Mouse (Mus musculus) embryonic facial prominence, embryonic 14.5 days (tissue): ENCODE measurements at regions not wholly inside any gene's neighbourhood (a gene's known extent, or its start where the extent isn't known, plus 50 kb on each side); places are given as distances from the start of the nearest gene placed in this dataset.
"Not testable (repeated sequence)": the region's sequence is repeated elsewhere in the genome, so short reads cannot be mapped to it uniquely, and the experiment has no call there.

Source experiments
- ATAC-seq: fragments of 200-750 bp; cut with Nextera tagmentation; 2 replicates; pipeline ENCODE4 v1.8.0; 2017; ENCODE audit warnings: low read depth, moderate number of reproducible peaks, moderate TSS enrichment
- DNase-seq: peaks from one replicate; pipeline ENCODE4 v3.0.0-alpha.2; 2015; ENCODE audit warnings: low spot score
- H3K27ac ChIP-seq: fragments of 300-500 bp; sonication (generic); replicated peaks from 2 replicates; pipeline ENCODE4 v1.5.1; 2014; ENCODE audit warnings: low read depth, mild to moderate bottlenecking, low read length, moderate library complexity
- H3K27me3 ChIP-seq: fragments of 300-500 bp; sonication (generic); replicated peaks from 2 replicates; pipeline ENCODE4 v1.6.1; 2014; ENCODE audit warnings: low read length; ENCODE audit not compliant: control insufficient read depth, insufficient read depth
- H3K36me3 ChIP-seq: fragments of 300-500 bp; sonication (generic); 2 replicates; pipeline ENCODE4 v1.6.1; 2014; ENCODE audit warnings: low read length, mixed read lengths; ENCODE audit not compliant: control insufficient read depth, insufficient read depth
- H3K4me1 ChIP-seq: fragments of 300-500 bp; sonication (generic); 2 replicates; pipeline ENCODE4 v1.6.1; 2014; ENCODE audit warnings: antibody characterized with exemption, low read length; ENCODE audit not compliant: control insufficient read depth, insufficient read depth
- H3K4me2 ChIP-seq: fragments of 300-500 bp; sonication (generic); 2 replicates; pipeline ENCODE4 v1.6.1; 2014; ENCODE audit warnings: low read depth, mild to moderate bottlenecking, low read length, moderate library complexity, mixed read lengths
- H3K4me3 ChIP-seq: fragments of 300-500 bp; sonication (generic); 2 replicates; pipeline ENCODE4 v1.5.1; 2014; ENCODE audit warnings: low read depth, mild to moderate bottlenecking, low read length
- H3K9ac ChIP-seq: fragments of 300-500 bp; sonication (generic); 2 replicates; pipeline ENCODE4 v1.6.1; 2014; ENCODE audit warnings: low read depth, mild to moderate bottlenecking, low read length, moderate library complexity, mixed read lengths
- H3K9me3 ChIP-seq: fragments of 300-500 bp; sonication (generic); 2 replicates; pipeline ENCODE4 v1.6.1; 2016; ENCODE audit warnings: low read length; ENCODE audit not compliant: control insufficient read depth
- WGBS: fragments of 180-500 bp; shearing (Covaris S2); extraction: QIAGEN DNeasy Blood & Tissue Kit; methylation state at CpG from one replicate; pipeline ENCODE4 v1.1.7; 2014; 5-methylcytosine and 5-hydroxymethylcytosine counted together

- H3K36me3 ChIP-seq, result no peaks in the 10 kb centered on the region
- WGBS, result 70% methylated on average over 6 of the region's 6 CpGs
- H3K27me3 ChIP-seq, result no peaks in the 10 kb centered on the region
- ATAC-seq (no peak), DNase-seq (no peak)
- H3K9ac ChIP-seq, result no peak overlapping the region
- no peak overlapping the region for H3K27ac ChIP-seq
- H3K4me2 ChIP-seq, result no peak overlapping the region
- H3K4me1 ChIP-seq, result no peaks in the 10 kb centered on the region
- H3K9me3 ChIP-seq, result no peaks in the 10 kb centered on the region
- no peak overlapping the region for H3K4me3 ChIP-seq
These were observed 69.4 kb upstream of the Dph6 start for GRCm38 (mm10) chr2:114723971-114724666.

GRCm38 (mm10) chr2:114727197-114727596, 72.4 kb upstream of the Dph6 start:
- ATAC-seq (no peak), DNase-seq (no peak)
- H3K4me2 ChIP-seq, result no peak overlapping the region
- H3K27ac ChIP-seq, result no peak overlapping the region
- 74% methylated on average over 1 of the region's 1 CpGs for WGBS
- no peaks in the 10 kb centered on the region for H3K27me3 ChIP-seq
- H3K9ac ChIP-seq, result no peak overlapping the region
- H3K9me3 ChIP-seq, result no peaks in the 10 kb centered on the region
- no peaks in the 10 kb centered on the region for H3K4me1 ChIP-seq
- no peaks in the 10 kb centered on the region for H3K36me3 ChIP-seq
- no peak overlapping the region for H3K4me3 ChIP-seq

GRCm38 (mm10) chr2:114734861-114735569, 80.3 kb upstream of the Dph6 start:
- no peaks in the 10 kb centered on the region for H3K27me3 ChIP-seq
- no peaks in the 10 kb centered on the region for H3K36me3 ChIP-seq
- H3K4me3 ChIP-seq, result no peak overlapping the region
- peak; percentile 79 for ATAC-seq
- H3K4me1 ChIP-seq, result peaks cover 8% of the 10 kb centered on the region
- H3K4me2 ChIP-seq, result no peak overlapping the region
- peak; percentile 86 for DNase-seq
- H3K27ac ChIP-seq, result no peak overlapping the region
- H3K9me3 ChIP-seq, result no peaks in the 10 kb centered on the region
- WGBS, result 32% methylated on average over 4 of the region's 4 CpGs
- no peak overlapping the region for H3K9ac ChIP-seq

GRCm38 (mm10) chr2:114739421-114740212, 84.9 kb upstream of the Dph6 start:
- peak; percentile 55 for DNase-seq
- Histone ChIP-seq H3K9ac (no peak overlapping the region), H3K27me3 (no peaks in the 10 kb centered on the region), H3K27ac (no peak overlapping the region), H3K4me2 (no peak overlapping the region), H3K4me1 (peaks cover 6% of the 10 kb centered on the region), H3K4me3 (no peak overlapping the region), H3K36me3 (no peaks in the 10 kb centered on the region), H3K9me3 (no peaks in the 10 kb centered on the region)
- ATAC-seq, result no peak
- 76% methylated on average over 11 of the region's 11 CpGs for WGBS

- Histone ChIP-seq H3K27me3 (no peaks in the 10 kb centered on the region), H3K4me1 (no peaks in the 10 kb centered on the region), H3K9ac (no peak overlapping the region), H3K4me2 (no peak overlapping the region), H3K9me3 (no peaks in the 10 kb centered on the region), H3K27ac (no peak overlapping the region), H3K4me3 (no peak overlapping the region), H3K36me3 (no peaks in the 10 kb centered on the region)
- DNase-seq (no peak), ATAC-seq (no peak)
- WGBS, result 67% methylated on average over 4 of the region's 4 CpGs
These were observed 108.5 kb upstream of the Dph6 start for GRCm38 (mm10) chr2:114763276-114763675.

GRCm38 (mm10) chr2:114773723-114774122, 119.0 kb upstream of the Dph6 start:
- H3K9me3 ChIP-seq, DNase-seq, H3K27ac ChIP-seq, H3K4me2 ChIP-seq, H3K36me3 ChIP-seq, ATAC-seq, H3K27me3 ChIP-seq, H3K4me1 ChIP-seq, H3K4me3 ChIP-seq, H3K9ac ChIP-seq: not testable (repeated sequence)
- 82% methylated on average over 6 of the region's 6 CpGs for WGBS

GRCm38 (mm10) chr2:114774278-114774677, 119.5 kb upstream of the Dph6 start:
- Histone ChIP-seq H3K36me3 (no peaks in the 10 kb centered on the region), H3K9me3 (no peaks in the 10 kb centered on the region), H3K27ac (no peak overlapping the region), H3K4me1 (no peaks in the 10 kb centered on the region), H3K4me3 (no peak overlapping the region), H3K27me3 (no peaks in the 10 kb centered on the region), H3K9ac (no peak overlapping the region), H3K4me2 (no peak overlapping the region)
- no peak for ATAC-seq
- 85% methylated on average over 3 of the region's 3 CpGs for WGBS
- no peak for DNase-seq

GRCm38 (mm10) chr2:114775532-114775931, 120.8 kb upstream of the Dph6 start:
- H3K4me2 ChIP-seq, result no peak overlapping the region
- H3K27ac ChIP-seq, result no peak overlapping the region
- no peak for ATAC-seq
- peak; percentile 65 for DNase-seq
- no peaks in the 10 kb centered on the region for H3K36me3 ChIP-seq
- no peak overlapping the region for H3K9ac ChIP-seq
- no peak overlapping the region for H3K4me3 ChIP-seq
- 38% methylated on average over 2 of the region's 2 CpGs for WGBS
- H3K9me3 ChIP-seq, result no peaks in the 10 kb centered on the region
- no peaks in the 10 kb centered on the region for H3K27me3 ChIP-seq
- no peaks in the 10 kb centered on the region for H3K4me1 ChIP-seq
